ENCODE assay signal across 15 mouse cellular contexts in genomic region chr3:52653006-52653405, GRCm38 (mm10).
"Had no signal": no experiment of that assay in that cellular context is flagged by ENCODE, and none has a peak within 500 bp of the region (broad histone marks: within the 10 kb centered on the region; RNA-seq: fewer than 3 reads in every experiment).

No protein-coding gene starts in this region.

- H3K4me2 ChIP-seq: kidney, embryonic 15.5 days; limb, embryonic 12.5 days; limb, embryonic 15.5 days; midbrain, embryonic 11.5 days had no signal

- H3K9ac ChIP-seq: kidney, embryonic 15.5 days; limb, embryonic 12.5 days; limb, embryonic 15.5 days had no signal

- H3K9me3 ChIP-seq: limb, embryonic 15.5 days had no signal

- H3K27me3 ChIP-seq: limb, embryonic 12.5 days had no signal

- DNase-seq: kidney, adult 11 months; kidney, postnatal 10 days; left cerebral cortex, postnatal 4 days; lung, adult 2 months; lung, postnatal 36 days; midbrain, embryonic 14.5 days; right cerebral cortex, postnatal 4 days; thymus, adult 2 months; thymus, postnatal 14 days had no signal

- H3K4me3 ChIP-seq: kidney, embryonic 15.5 days; limb, embryonic 12.5 days; limb, embryonic 15.5 days; megakaryocyte, embryonic 14.5 days had no signal

- H3K36me3 ChIP-seq: kidney, embryonic 15.5 days; limb, embryonic 12.5 days; limb, embryonic 15.5 days had no signal

- H3K27ac ChIP-seq: kidney, embryonic 15.5 days; limb, embryonic 12.5 days; limb, embryonic 15.5 days; stomach, postnatal 0 days had no signal

- H3K4me1 ChIP-seq: kidney, embryonic 15.5 days; megakaryocyte, embryonic 14.5 days had no signal
